In genomic region chr17:90396357-90396756, GRCm38 (mm10) we compare ENCODE assay signal across 29 mouse cellular contexts.
"Had no signal": no experiment of that assay in that cellular context is flagged by ENCODE, and none has a peak within 500 bp of the region (broad histone marks: within the 10 kb centered on the region; RNA-seq: fewer than 3 reads in every experiment).

No protein-coding gene starts in this region.

- H3K27ac ChIP-seq: gastrocnemius, adult 2 months; heart, embryonic 10.5 days; hindbrain, embryonic 10.5 days; hindbrain, embryonic 12.5 days; hindbrain, embryonic 14.5 days; intestine, embryonic 15.5 days; kidney, embryonic 15.5 days; kidney, postnatal 0 days; limb, embryonic 10.5 days; limb, embryonic 12.5 days; liver, embryonic 13.5 days; liver, embryonic 15.5 days had no signal

- ATAC-seq: hindbrain, embryonic 16.5 days; inflammation-experienced regulatory T-cells, adult 6 months; intestine, embryonic 15.5 days; intestine, postnatal 0 days had no signal

- H3K36me3 ChIP-seq: heart, embryonic 10.5 days; heart, embryonic 12.5 days; hindbrain, embryonic 10.5 days; hindbrain, embryonic 12.5 days; intestine, embryonic 15.5 days; kidney, embryonic 15.5 days; limb, embryonic 10.5 days; limb, embryonic 12.5 days; liver, embryonic 13.5 days; liver, embryonic 15.5 days had no signal

- H3K27me3 ChIP-seq: heart, embryonic 12.5 days; hindbrain, embryonic 12.5 days; intestine, embryonic 15.5 days; kidney, embryonic 15.5 days; limb, embryonic 12.5 days; liver, embryonic 13.5 days; liver, embryonic 15.5 days had no signal

- H3K9ac ChIP-seq: heart, embryonic 12.5 days; hindbrain, embryonic 12.5 days; hindbrain, embryonic 14.5 days; intestine, embryonic 15.5 days; kidney, embryonic 15.5 days; limb, embryonic 12.5 days; liver, embryonic 13.5 days; liver, embryonic 15.5 days had no signal

- H3K4me2 ChIP-seq: heart, embryonic 12.5 days; hindbrain, embryonic 12.5 days; hindbrain, embryonic 14.5 days; intestine, embryonic 15.5 days; kidney, embryonic 15.5 days; limb, embryonic 12.5 days; liver, embryonic 11.5 days; liver, embryonic 13.5 days; liver, embryonic 15.5 days had no signal

- H3K9me3 ChIP-seq: heart, embryonic 10.5 days; heart, embryonic 12.5 days; hindbrain, embryonic 10.5 days; hindbrain, embryonic 12.5 days; intestine, embryonic 15.5 days; kidney, embryonic 15.5 days; limb, embryonic 10.5 days; limb, embryonic 12.5 days; liver, embryonic 13.5 days; liver, embryonic 15.5 days had no signal

- H3K4me3 ChIP-seq: gastrocnemius, adult 2 months; heart, embryonic 10.5 days; heart, embryonic 12.5 days; hindbrain, embryonic 10.5 days; hindbrain, embryonic 12.5 days; intestine, embryonic 15.5 days; kidney, embryonic 15.5 days; limb, embryonic 10.5 days; limb, embryonic 12.5 days; liver, embryonic 13.5 days; liver, embryonic 15.5 days had no signal

- H3K4me1 ChIP-seq: heart, embryonic 10.5 days; heart, embryonic 12.5 days; hindbrain, embryonic 10.5 days; intestine, embryonic 15.5 days; kidney, embryonic 15.5 days; limb, embryonic 10.5 days; liver, embryonic 13.5 days; liver, embryonic 15.5 days had no signal

- DNase-seq: gastrocnemius, adult 2 months; gastrocnemius, postnatal 10 days; gastrocnemius, postnatal 25 days; heart, adult 18-20 months; heart, postnatal 10 days; heart, postnatal 4 days; kidney, adult 18-20 months; kidney, adult 9 months; kidney, postnatal 14 days; kidney, postnatal 36 days; layer of hippocampus, adult 9-11 months; layer of hippocampus, postnatal 36 days; liver; liver, embryonic 13.5 days had no signal
